Mouse (Mus musculus) cerebellum, adult 2 months (tissue): ENCODE measurements around the gene Comt.

ENCODE experiments used
- CTCF ChIP-seq: fragments of 200-500 bp; IDR thresholded peaks from 2 replicates; pipeline ENCODE4 v1.5.1; 2011; ENCODE audit warnings: low read depth, mild to moderate bottlenecking, control low read depth, low read length, moderate library complexity, borderline replicate concordance; ENCODE audit not compliant: insufficient read depth
- POLR2A ChIP-seq: fragments of 200-500 bp; IDR thresholded peaks from 2 replicates; pipeline ENCODE4 v1.6.1; 2011; ENCODE audit warnings: low read length, control low read depth, borderline replicate concordance; ENCODE audit not compliant: insufficient read depth

DNA sequence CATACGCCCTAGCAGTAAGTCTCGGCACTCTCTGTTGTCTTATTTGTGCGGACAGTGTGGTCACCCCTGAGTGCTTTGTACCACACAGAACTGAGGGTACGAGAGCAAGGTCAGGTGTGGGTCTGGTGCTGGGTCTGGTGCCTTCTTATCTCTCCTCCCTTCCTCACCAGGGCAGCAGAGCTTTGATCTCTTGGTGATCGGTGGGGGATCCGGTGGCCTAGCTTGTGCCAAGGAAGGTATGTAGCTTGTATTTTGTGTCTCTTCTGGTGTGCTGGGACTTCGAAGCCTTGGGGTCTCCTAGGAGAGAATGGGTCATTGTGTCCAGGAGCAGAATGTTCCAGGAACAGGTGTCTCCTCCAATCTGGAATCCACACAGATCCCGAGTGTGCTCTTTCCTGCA, 3.0 kb upstream of the Comt start:
- TF ChIP-seq CTCF (no peak), POLR2A (no peak)
